Mouse (Mus musculus) spleen, adult 2 months (tissue): ENCODE data around the gene Acbd7. TPM values are rescaled to one million over a fixed set of nuclear protein-coding genes. Genes with fewer than 3 reads are reported as not detected.
A peak's percentile ranks its signal among the peaks of the same experiment; 100 is the strongest.

Experiments
- DNase-seq, 2 experiments: peaks; one replicate each; pipeline versions ENCODE4 v3.0.0 to v3.0.0-alpha.2; 2012 to 2021; ENCODE audit warnings: low spot score in 2 of 2, low read depth in 1 of 2
- H3K27ac ChIP-seq: fragments of 200-500 bp; 2 replicates; pipeline ENCODE4 v1.5.1; 2012; ENCODE audit warnings: low read length, inconsistent platforms; ENCODE audit not compliant: insufficient read depth
- H3K27me3 ChIP-seq: fragments of 200-500 bp; 2 replicates; pipeline ENCODE4 v1.6.1; 2012; ENCODE audit warnings: mild to moderate bottlenecking, moderate library complexity, low read length, inconsistent platforms; ENCODE audit not compliant: control insufficient read depth, insufficient read depth
- H3K36me3 ChIP-seq: fragments of 200-500 bp; 2 replicates; pipeline ENCODE4 v1.6.1; 2012; ENCODE audit warnings: mild to moderate bottlenecking, low read length, inconsistent platforms; ENCODE audit not compliant: control insufficient read depth, insufficient read depth
- H3K4me1 ChIP-seq: fragments of 200-500 bp; 2 replicates; pipeline ENCODE4 v1.6.1; 2011; ENCODE audit warnings: inconsistent platforms; ENCODE audit not compliant: control insufficient read depth, insufficient read depth, insufficient read length
- H3K4me3 ChIP-seq: fragments of 200-500 bp; 2 replicates; pipeline ENCODE4 v1.5.1; 2011; ENCODE audit warnings: mild to moderate bottlenecking, inconsistent platforms; ENCODE audit not compliant: insufficient read depth, insufficient read length; ENCODE audit errors: extremely low read depth
- CTCF ChIP-seq: fragments of 200-500 bp; IDR thresholded peaks from 2 replicates; pipeline ENCODE4 v1.5.1; 2011; ENCODE audit warnings: mild to moderate bottlenecking, inconsistent platforms; ENCODE audit not compliant: insufficient read depth, insufficient read length, insufficient replicate concordance; ENCODE audit errors: extremely low read depth
- POLR2A ChIP-seq: fragments of 200-500 bp; IDR thresholded peaks from 2 replicates; pipeline ENCODE4 v1.6.1; 2011; ENCODE audit warnings: low read depth, low read length, inconsistent platforms
- WGBS: fragments of 180-500 bp; shearing (Covaris S2); methylation state at CpG from one replicate; pipeline ENCODE4 v1.1.7; 2018; 5-methylcytosine and 5-hydroxymethylcytosine counted together
- polyA plus RNA-seq: library from polyadenylated mRNA; depleted of rRNA; stranded (reverse); fragments of >200 nt; gene quantifications from 2 replicates; pipeline ENCODE4 v1.2.3, GENCODE M21; 2012

Gene Acbd7
- polyA plus RNA-seq, 1 experiment: not detected

DNA sequence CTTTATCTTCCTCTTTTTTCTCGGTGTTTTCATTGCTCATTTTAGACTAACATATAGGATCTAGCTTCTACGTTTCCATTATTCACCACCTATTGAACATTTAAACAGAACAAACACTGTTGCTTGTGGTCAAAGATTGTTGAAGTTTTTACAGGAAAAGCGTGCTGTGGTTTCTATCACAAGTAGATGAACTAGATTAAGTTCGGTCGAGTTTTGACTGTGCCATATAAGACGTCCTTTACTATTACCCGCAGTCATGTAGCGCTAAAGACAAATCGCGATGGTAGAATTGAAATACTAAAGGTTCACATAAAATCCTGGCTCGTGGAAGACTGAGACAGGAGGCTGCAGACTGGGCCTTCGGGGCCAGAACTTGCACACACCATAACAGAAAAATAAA lies 2.2 kb upstream of the Acbd7 start:
- WGBS: 61% methylated on average over 12 of the region's 12 CpGs
- TF ChIP-seq CTCF (no peak), POLR2A (no peak)
- peaks cover 4% of the 10 kb centered on the region; the same call in 1 of the 2 replicates for H3K36me3 ChIP-seq
- H3K4me1 ChIP-seq: peaks cover 5% of the 10 kb centered on the region; the same call in 1 of the 2 replicates
- H3K4me3 ChIP-seq: no peak overlapping the region
- H3K27ac ChIP-seq: no peak overlapping the region
- no peaks in the 10 kb centered on the region for H3K27me3 ChIP-seq
- DNase-seq: no peak

DNA sequence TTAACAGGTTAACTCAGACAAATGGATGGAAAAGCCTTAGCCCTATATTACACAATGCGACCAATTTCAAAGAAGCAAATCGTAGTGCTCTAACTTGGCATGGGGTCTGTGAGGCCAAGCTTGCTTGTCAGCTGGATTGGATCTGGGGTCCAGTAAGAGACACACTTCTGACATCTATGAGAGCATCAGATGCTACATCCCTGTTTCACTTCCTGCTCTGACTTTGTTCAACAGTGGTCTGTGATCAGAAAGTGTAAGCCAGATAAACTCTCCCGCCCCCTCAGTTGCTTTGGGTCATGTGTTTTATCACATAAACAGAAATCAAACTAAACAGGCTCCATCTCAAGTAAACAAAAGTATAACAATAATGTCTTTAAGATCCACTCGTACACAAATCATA lies 12.5 kb downstream of the Acbd7 start:
- no peak overlapping the region for H3K4me3 ChIP-seq
- H3K36me3 ChIP-seq: no peaks in the 10 kb centered on the region
- no peak for TF ChIP-seq POLR2A
- TF ChIP-seq CTCF: no peak
- DNase-seq: no peak
- H3K4me1 ChIP-seq: no peaks in the 10 kb centered on the region
- H3K27me3 ChIP-seq: no peaks in the 10 kb centered on the region
- 79% methylated on average over 4 of the region's 4 CpGs for WGBS
- H3K27ac ChIP-seq: no peak overlapping the region

DNA sequence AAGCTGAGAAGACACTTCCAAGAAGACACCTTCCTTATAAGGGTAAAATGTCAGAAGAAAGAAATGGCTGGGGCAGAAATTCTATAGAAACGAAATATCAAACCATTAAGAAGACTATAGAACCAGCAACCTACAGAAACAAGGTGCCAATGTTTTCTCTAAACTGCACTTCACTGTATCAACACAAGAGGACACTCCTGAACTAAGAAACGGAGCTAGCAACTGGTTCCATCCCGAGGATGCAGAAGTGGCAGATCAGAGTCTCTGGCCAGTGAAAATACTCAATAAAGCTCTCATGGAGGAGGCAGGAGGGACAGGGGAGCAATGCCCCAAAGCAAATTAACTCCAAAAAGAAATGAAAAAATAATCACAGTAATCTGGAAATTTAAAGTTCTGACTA lies 13.0 kb downstream of the Acbd7 start:
- H3K4me3 ChIP-seq: no peak overlapping the region
- H3K4me1 ChIP-seq: no peaks in the 10 kb centered on the region
- no peak overlapping the region for H3K27ac ChIP-seq
- no peak for TF ChIP-seq POLR2A
- 0 out of 2 replicates have a peak, but pooled peaks have one; percentile 19 for TF ChIP-seq CTCF
- H3K36me3 ChIP-seq: no peaks in the 10 kb centered on the region
- no peaks in the 10 kb centered on the region for H3K27me3 ChIP-seq
- peak in 1 of 2 experiments; percentile 7 for DNase-seq
- 18% methylated on average over 3 of the region's 3 CpGs for WGBS

DNA sequence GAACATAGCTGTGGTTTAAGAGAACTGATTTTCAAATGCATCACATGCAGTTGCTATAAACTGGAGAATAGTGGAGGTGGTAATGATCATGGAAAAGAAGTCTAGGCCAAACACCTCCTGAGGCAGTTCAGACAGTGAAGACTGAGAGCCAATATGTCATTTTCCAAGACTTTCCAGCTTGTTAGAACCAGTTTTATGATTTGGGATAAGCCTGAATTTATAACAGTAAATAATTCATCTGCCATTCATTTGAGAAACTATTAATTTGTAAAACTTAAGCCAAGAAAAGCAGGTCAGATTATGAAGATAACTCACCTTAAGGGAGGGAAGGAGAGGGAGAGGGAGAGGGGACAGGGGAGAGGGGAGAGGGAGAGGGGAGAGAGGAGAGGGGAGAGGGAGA lies 17.2 kb downstream of the Acbd7 start:
- Histone ChIP-seq H3K36me3 (no peaks in the 10 kb centered on the region), H3K4me3 (no peak overlapping the region), H3K4me1 (no peaks in the 10 kb centered on the region), H3K27me3 (no peaks in the 10 kb centered on the region), H3K27ac (no peak overlapping the region)
- no peak for DNase-seq
- TF ChIP-seq POLR2A (no peak), CTCF (no peak)

DNA sequence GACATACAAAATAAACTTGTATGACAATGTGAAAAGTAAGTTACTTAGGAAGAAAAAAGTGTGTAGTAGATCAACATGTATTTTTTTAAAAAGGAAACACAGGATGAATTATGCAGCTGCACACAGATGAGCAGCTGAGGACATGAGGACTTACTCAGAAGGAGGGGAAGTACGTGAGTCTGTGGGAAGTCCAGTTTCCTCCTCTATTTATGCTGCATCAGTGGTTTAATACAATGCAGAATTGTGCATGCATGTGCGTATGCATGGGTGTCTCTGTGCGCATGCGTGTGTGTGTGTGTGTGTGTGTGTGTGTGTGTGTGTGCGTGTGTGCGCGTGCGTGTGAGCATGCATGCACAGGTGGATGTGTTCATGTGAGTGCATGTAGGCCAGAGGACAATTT lies 19.8 kb downstream of the Acbd7 start:
- WGBS: 75% methylated on average over 8 of the region's 8 CpGs
- no peaks in the 10 kb centered on the region for H3K27me3 ChIP-seq
- no peak for DNase-seq
- no peak for TF ChIP-seq CTCF
- TF ChIP-seq POLR2A: no peak
- H3K27ac ChIP-seq: no peak overlapping the region
- H3K4me1 ChIP-seq: no peaks in the 10 kb centered on the region
- H3K36me3 ChIP-seq: no peaks in the 10 kb centered on the region
- H3K4me3 ChIP-seq: no peak overlapping the region

DNA sequence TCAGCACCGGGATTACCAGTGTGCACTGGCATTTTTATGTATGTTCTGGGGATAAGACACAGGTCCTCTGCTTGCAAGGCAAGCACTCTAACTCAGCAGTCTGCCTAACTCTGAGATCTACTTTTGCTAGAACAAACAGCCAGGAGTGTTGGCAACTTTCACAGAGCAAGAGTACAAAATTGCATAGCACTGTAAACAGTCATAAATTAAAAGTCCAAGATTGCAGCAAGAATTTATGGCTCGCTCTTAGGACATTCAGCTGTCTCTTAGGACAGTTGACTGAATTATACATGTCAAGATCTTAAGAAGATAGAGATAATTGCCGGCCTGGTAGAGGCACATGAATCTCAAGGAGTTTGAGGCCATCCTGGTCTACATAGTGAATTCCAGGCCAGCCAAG lies 20.3 kb downstream of the Acbd7 start:
- no peak overlapping the region for H3K4me3 ChIP-seq
- no peak for DNase-seq
- no peaks in the 10 kb centered on the region for H3K4me1 ChIP-seq
- TF ChIP-seq POLR2A: no peak
- no peak for TF ChIP-seq CTCF
- H3K36me3 ChIP-seq: no peaks in the 10 kb centered on the region
- no peak overlapping the region for H3K27ac ChIP-seq
- WGBS: 79% methylated on average over 3 of the region's 3 CpGs
- no peaks in the 10 kb centered on the region for H3K27me3 ChIP-seq

- no peaks in the 10 kb centered on the region for H3K4me1 ChIP-seq
- 62% methylated on average over 3 of the region's 3 CpGs for WGBS
- TF ChIP-seq POLR2A (no peak), CTCF (no peak)
- no peaks in the 10 kb centered on the region for H3K36me3 ChIP-seq
- H3K27me3 ChIP-seq: no peaks in the 10 kb centered on the region
- H3K4me3 ChIP-seq: no peak overlapping the region
- H3K27ac ChIP-seq: no peak overlapping the region
- DNase-seq: no peak
Measured at GRCm38 (mm10) chr2:3357887-3358286, 21.9 kb downstream of the Acbd7 start.
